Mouse (Mus musculus) limb, embryonic 15.5 days (tissue): ENCODE measurements around the gene Olfr99. TPM values are rescaled to one million over a fixed set of nuclear protein-coding genes. Genes with fewer than 3 reads are reported as not detected.
"Not testable (repeated sequence)": the region's sequence is repeated elsewhere in the genome, so short reads cannot be mapped to it uniquely, and the experiment has no call there.

Experiments used
- ATAC-seq: fragments of 200-750 bp; cut with Nextera tagmentation; 2 replicates; pipeline ENCODE4 v1.8.0; 2017; ENCODE audit warnings: low read depth, moderate TSS enrichment; ENCODE audit not compliant: insufficient number of reproducible peaks, low FRiP score, low TSS enrichment
- H3K27ac ChIP-seq: fragments of 300-500 bp; sonication (generic); 2 replicates; pipeline ENCODE4 v1.5.1; 2015; ENCODE audit warnings: moderate library complexity, mild to moderate bottlenecking, inconsistent platforms
- H3K27me3 ChIP-seq: fragments of 300-500 bp; sonication (generic); 2 replicates; pipeline ENCODE4 v1.6.1; 2015; ENCODE audit warnings: inconsistent platforms
- H3K36me3 ChIP-seq: fragments of 300-500 bp; sonication (generic); 2 replicates; pipeline ENCODE4 v1.6.1; 2015; ENCODE audit warnings: inconsistent platforms
- H3K4me1 ChIP-seq: fragments of 300-500 bp; sonication (generic); 2 replicates; pipeline ENCODE4 v1.6.1; 2015; ENCODE audit warnings: inconsistent platforms
- H3K4me2 ChIP-seq: fragments of 300-500 bp; sonication (generic); 2 replicates; pipeline ENCODE4 v1.6.1; 2015; ENCODE audit warnings: mild to moderate bottlenecking, inconsistent platforms
- H3K4me3 ChIP-seq: fragments of 300-500 bp; sonication (generic); 2 replicates; pipeline ENCODE4 v1.5.1; 2015; ENCODE audit warnings: mild to moderate bottlenecking, inconsistent platforms
- H3K9ac ChIP-seq: fragments of 300-500 bp; sonication (generic); 2 replicates; pipeline ENCODE4 v1.6.1; 2015; ENCODE audit warnings: inconsistent platforms
- H3K9me3 ChIP-seq: fragments of 300-500 bp; sonication (generic); 2 replicates; pipeline ENCODE4 v1.6.1; 2016; ENCODE audit warnings: inconsistent platforms
- WGBS: fragments of 180-500 bp; shearing (Covaris S2); methylation state at CpG from one replicate; pipeline ENCODE4 v1.1.7; 2015; 5-methylcytosine and 5-hydroxymethylcytosine counted together
- polyA plus RNA-seq: library from polyadenylated mRNA; unstranded; fragments of >200 nt; fragmentation: Nextera tagmentation; extraction: Ambion mirVana; gene quantifications from 2 replicates; pipeline ENCODE4 v1.2.1, GENCODE M21; 2015

The Olfr99 gene
- polyA plus RNA-seq, 1 experiment from 2014 or later = not detected

DNA sequence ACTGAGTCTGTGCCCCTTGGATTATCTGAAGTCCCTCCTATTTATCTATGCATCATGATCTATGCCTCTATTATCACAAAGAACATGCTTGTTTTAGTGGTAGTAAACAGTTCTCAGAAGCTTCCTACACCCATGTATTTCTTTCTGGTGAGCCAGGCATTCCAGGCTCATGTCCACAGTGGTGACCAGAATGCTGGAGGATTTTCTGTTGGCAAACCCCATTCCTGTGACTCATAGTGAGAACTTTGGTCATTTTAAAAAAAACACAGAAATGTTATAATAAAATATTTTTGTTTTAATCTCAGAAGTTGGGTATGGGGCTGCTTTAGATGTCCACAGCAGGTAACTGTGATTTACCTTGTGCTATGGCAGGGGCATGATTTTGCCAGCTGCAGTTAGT lies 33.8 kb downstream of the Olfr99 start:
- Histone ChIP-seq H3K9me3 (no peaks in the 10 kb centered on the region), H3K27me3 (no peaks in the 10 kb centered on the region), H3K4me2 (no peak overlapping the region), H3K27ac (no peak overlapping the region), H3K4me1 (no peaks in the 10 kb centered on the region), H3K36me3 (no peaks in the 10 kb centered on the region), H3K9ac (no peak overlapping the region), H3K4me3 (no peak overlapping the region)
- ATAC-seq = no peak

- Histone ChIP-seq H3K9ac (no peak overlapping the region), H3K27me3 (no peaks in the 10 kb centered on the region), H3K4me3 (no peak overlapping the region), H3K27ac (no peak overlapping the region), H3K9me3 (no peaks in the 10 kb centered on the region), H3K4me1 (no peaks in the 10 kb centered on the region), H3K4me2 (no peak overlapping the region), H3K36me3 (no peaks in the 10 kb centered on the region)
- WGBS = 26% methylated on average over 5 of the region's 5 CpGs
- no peak for ATAC-seq
Measured at GRCm38 (mm10) chr17:37246715-37247114, 36.5 kb downstream of the Olfr99 start.

- Histone ChIP-seq H3K9me3 (no peaks in the 10 kb centered on the region), H3K27ac (no peak overlapping the region)
- WGBS = 54% methylated on average over 3 of the region's 3 CpGs
Measured at GRCm38 (mm10) chr17:37242198-37242597, 41.1 kb downstream of the Olfr99 start.

GRCm38 (mm10) chr17:37237230-37237629 lies 46.0 kb downstream of the Olfr99 start, which contains the start of gene Olfr97:
Gene Olfr97, minus strand, starts transcription at chr17:37237330.
- not testable (repeated sequence) for H3K9me3 ChIP-seq, H3K36me3 ChIP-seq, H3K4me3 ChIP-seq, H3K4me2 ChIP-seq, ATAC-seq, H3K4me1 ChIP-seq, H3K27ac ChIP-seq, H3K27me3 ChIP-seq, H3K9ac ChIP-seq
- 88% methylated on average over 2 of the region's 2 CpGs for WGBS

More at GRCm38 (mm10) chr17:37242198-37242597, 41.1 kb downstream of the Olfr99 start:
- Histone ChIP-seq H3K9ac (no peak overlapping the region), H3K36me3 (no peaks in the 10 kb centered on the region), H3K27me3 (no peaks in the 10 kb centered on the region), H3K4me1 (no peaks in the 10 kb centered on the region), H3K4me3 (no peak overlapping the region), H3K4me2 (no peak overlapping the region)
- ATAC-seq = no peak

Other genes with a start within 250 kb of the Olfr99 start
- gene Gabbr1, start 237.5 kb downstream of the Olfr99 start, polyA plus RNA-seq = 8.1 and 8.7 TPM in 2 replicates
- gene Olfr90, start 195.0 kb downstream of the Olfr99 start, polyA plus RNA-seq = not detected in 2 replicates
- not detected in 2 replicates for gene Olfr91, start 185.2 kb downstream of the Olfr99 start, polyA plus RNA-seq
- not detected in 2 replicates for gene Olfr92, start 163.4 kb downstream of the Olfr99 start, polyA plus RNA-seq
- gene Olfr93, start 122.0 kb downstream of the Olfr99 start, polyA plus RNA-seq = not detected in 2 replicates
- gene Ubd, start 89.6 kb downstream of the Olfr99 start, polyA plus RNA-seq = not detected in 2 replicates
- gene Olfr94, start 82.5 kb downstream of the Olfr99 start, polyA plus RNA-seq = 0.12 and 0.14 TPM in 2 replicates
- gene Olfr95, start 70.3 kb downstream of the Olfr99 start, polyA plus RNA-seq = not detected in 2 replicates
- gene Olfr96, start 63.3 kb downstream of the Olfr99 start, polyA plus RNA-seq = not detected in 2 replicates
- not detected in 2 replicates for gene Olfr97, start 46.1 kb downstream of the Olfr99 start, polyA plus RNA-seq
- gene Olfr98, start 19.7 kb downstream of the Olfr99 start, polyA plus RNA-seq = not detected in 2 replicates
- gene H2-M3, start 13.2 kb downstream of the Olfr99 start, polyA plus RNA-seq = 1.9 and 3.3 TPM in 2 replicates
- not detected in 2 replicates for gene Olfr101, start 20.9 kb upstream of the Olfr99 start, polyA plus RNA-seq
- gene Olfr102, start 33.6 kb upstream of the Olfr99 start, polyA plus RNA-seq = not detected in 2 replicates
- not detected in 2 replicates for gene Olfr103, start 56.2 kb upstream of the Olfr99 start, polyA plus RNA-seq
- gene Olfr104-ps, start 76.1 kb upstream of the Olfr99 start, polyA plus RNA-seq = not detected in 2 replicates
- not detected in 2 replicates for gene Olfr105-ps, start 95.6 kb upstream of the Olfr99 start, polyA plus RNA-seq
- not detected in 2 replicates for gene Olfr106-ps, start 106.9 kb upstream of the Olfr99 start, polyA plus RNA-seq
- not detected in 2 replicates for gene Olfr107, start 115.8 kb upstream of the Olfr99 start, polyA plus RNA-seq
- not detected in 2 replicates for gene Olfr108, start 162.0 kb upstream of the Olfr99 start, polyA plus RNA-seq
- not detected in 2 replicates for gene Olfr109, start 175.5 kb upstream of the Olfr99 start, polyA plus RNA-seq
- not detected in 2 replicates for gene H2-M2, start 200.1 kb upstream of the Olfr99 start, polyA plus RNA-seq
- not detected in 2 replicates for gene Olfr110, start 209.0 kb upstream of the Olfr99 start, polyA plus RNA-seq
- gene Olfr111, start 224.6 kb upstream of the Olfr99 start, polyA plus RNA-seq = not detected in 2 replicates